Mouse (Mus musculus) adrenal gland (tissue): Measurements from ENCODE around the gene Zbtb24.

ENCODE experiments used
- intact Hi-C: fragments of 180-260 bp; cut with DNase I; formaldehyde crosslinking; loops from one replicate; pipeline ENCODE4 v1.15.1; 2025

Gene Zbtb24

GRCm38 (mm10) chr10:41461057-41461722 is 11.0 kb downstream of the Zbtb24 start:
- intact Hi-C loops, result no loop called here

GRCm38 (mm10) chr10:41464401-41464955 is 14.3 kb downstream of the Zbtb24 start:
- intact Hi-C loops, result no loop called here

- intact Hi-C loops, result no loop called here
Observed at GRCm38 (mm10) chr10:41467325-41467724, 17.1 kb downstream of the Zbtb24 start.

GRCm38 (mm10) chr10:41470693-41471092 is 20.5 kb downstream of the Zbtb24 start:
- intact Hi-C loops, result no loop called here

- intact Hi-C loops, result no loop called here
Observed at GRCm38 (mm10) chr10:41472534-41472933, 22.4 kb downstream of the Zbtb24 start.

GRCm38 (mm10) chr10:41472962-41473481 is 22.8 kb downstream of the Zbtb24 start:
- intact Hi-C loops, result no loop called here

GRCm38 (mm10) chr10:41473782-41474468 is 23.7 kb downstream of the Zbtb24 start:
- intact Hi-C loops, result no loop called here

GRCm38 (mm10) chr10:41474981-41475391 is 24.8 kb downstream of the Zbtb24 start:
- intact Hi-C loops, result no loop called here

- intact Hi-C loops, result no loop called here
Observed at GRCm38 (mm10) chr10:41476171-41477017, 26.2 kb downstream of the Zbtb24 start, which contains the start of gene Mical1. TSS of gene Mical1 (plus strand) at chr10:41476314.

- intact Hi-C loops, result no loop called here
Observed at GRCm38 (mm10) chr10:41477018-41477277, 26.8 kb downstream of the Zbtb24 start.

- intact Hi-C loops, result no loop called here
Observed at GRCm38 (mm10) chr10:41477278-41478181, 27.3 kb downstream of the Zbtb24 start.

- intact Hi-C loops, result no loop called here
Observed at GRCm38 (mm10) chr10:41479961-41480360, 29.8 kb downstream of the Zbtb24 start.

- intact Hi-C loops, result no loop called here
Observed at GRCm38 (mm10) chr10:41480938-41481880, 31.0 kb downstream of the Zbtb24 start.

- intact Hi-C loops, result no loop called here
Observed at GRCm38 (mm10) chr10:41482446-41482845, 32.3 kb downstream of the Zbtb24 start.

- intact Hi-C loops, result no loop called here
Observed at GRCm38 (mm10) chr10:41485778-41486177, 35.6 kb downstream of the Zbtb24 start.

- intact Hi-C loops, result no loop called here
Observed at GRCm38 (mm10) chr10:41486506-41487170, 36.5 kb downstream of the Zbtb24 start.

- intact Hi-C loops, result no loop called here
Observed at GRCm38 (mm10) chr10:41488877-41489276, 38.7 kb downstream of the Zbtb24 start.

- intact Hi-C loops, result no loop called here
Observed at GRCm38 (mm10) chr10:41489294-41489693, 39.1 kb downstream of the Zbtb24 start.
